Mouse (Mus musculus): ENCODE results near the gene Glyat.

DNA sequence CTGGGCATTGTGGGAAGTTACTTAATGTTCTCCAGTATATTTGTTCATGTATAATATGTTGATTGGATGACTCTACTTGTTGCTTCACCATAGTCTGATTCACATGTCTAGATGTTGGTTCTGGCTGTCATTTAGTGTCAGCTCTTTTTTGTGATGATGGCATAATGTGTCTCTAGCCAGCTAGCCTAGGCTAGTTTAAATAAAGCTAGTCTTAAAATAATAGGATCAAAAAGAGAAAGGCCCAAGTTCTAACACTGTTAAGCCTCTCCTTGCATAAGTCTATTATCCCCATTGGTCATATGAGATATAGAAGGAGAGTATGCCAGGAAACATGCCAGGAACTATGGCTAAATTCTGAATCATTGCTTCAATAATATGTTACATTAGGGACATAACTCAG, 16.4 kb downstream of the Glyat start:
- no peak for TF ChIP-seq CTCF (IDR thresholded peaks at IDR 0.05; ENCODE audit: insufficient read depth, low read depth, low read length)
- TF ChIP-seq POLR2A (IDR thresholded peaks at IDR 0.05; ENCODE audit: insufficient read depth, low read depth, low read length), result no peak

Measured in olfactory bulb, adult 2 months (tissue).